In genomic region chr5:74536180-74536947, GRCm38 (mm10) we compare ENCODE assay signal across 8 mouse cellular contexts. TPM values are rescaled to one million over a fixed set of nuclear protein-coding genes. Genes with fewer than 3 reads are reported as not detected.
DNase-seq lines count a peak whose midpoint lies in the region; ATAC-seq lines count a peak whose summit lies in the region.

No protein-coding gene starts in this region.

- peak overlapping the region; percentile 95 for H3K4me3 ChIP-seq in kidney, embryonic 14.5 days (ENCODE audit: low read length)
- H3K4me3 ChIP-seq in hindbrain, embryonic 14.5 days (replicated peaks; ENCODE audit: low read length), result peak overlapping the region; percentile 53
- peak overlapping the region; percentile 68 for H3K4me3 ChIP-seq in midbrain, embryonic 16.5 days (ENCODE audit: low read depth, low read length)

- H3K9ac ChIP-seq in kidney, embryonic 14.5 days (ENCODE audit: low read depth, low read length), result peak overlapping the region; percentile 97
- H3K9ac ChIP-seq in hindbrain, embryonic 14.5 days, result peak overlapping the region; percentile 69
- H3K9ac ChIP-seq in midbrain, embryonic 16.5 days (ENCODE audit: low read depth, low read length), result peak overlapping the region; percentile 85

- H3K4me1 ChIP-seq in kidney, embryonic 14.5 days (ENCODE audit: control insufficient read depth, insufficient read depth, low read length), result peaks cover 10% of the 10 kb centered on the region
- H3K4me1 ChIP-seq in hindbrain, embryonic 14.5 days (replicated peaks; ENCODE audit: control insufficient read depth, insufficient read depth, low read length), result peaks cover 15% of the 10 kb centered on the region
- H3K4me1 ChIP-seq in midbrain, embryonic 16.5 days (ENCODE audit: control insufficient read depth, insufficient read depth, low read length), result peaks cover 18% of the 10 kb centered on the region

- 45% methylated on average over 12 of the region's 12 CpGs for WGBS in kidney, embryonic 14.5 days
- 48% methylated on average over 12 of the region's 12 CpGs for WGBS in hindbrain, embryonic 14.5 days
- WGBS in midbrain, embryonic 16.5 days, result 45% methylated on average over 12 of the region's 12 CpGs

- peaks cover 25% of the 10 kb centered on the region for H3K36me3 ChIP-seq in kidney, embryonic 14.5 days (ENCODE audit: control insufficient read depth, insufficient read depth, low read length)
- H3K36me3 ChIP-seq in hindbrain, embryonic 14.5 days (replicated peaks; ENCODE audit: control insufficient read depth, insufficient read depth), result no peaks in the 10 kb centered on the region
- H3K36me3 ChIP-seq in midbrain, embryonic 16.5 days (ENCODE audit: control insufficient read depth, insufficient read depth, low read length), result no peaks in the 10 kb centered on the region

- no peaks in the 10 kb centered on the region for H3K9me3 ChIP-seq in kidney, embryonic 14.5 days (ENCODE audit: control insufficient read depth, low read length)
- no peaks in the 10 kb centered on the region for H3K9me3 ChIP-seq in hindbrain, embryonic 14.5 days (ENCODE audit: control insufficient read depth, low read length)
- no peaks in the 10 kb centered on the region for H3K9me3 ChIP-seq in midbrain, embryonic 16.5 days (replicated peaks; ENCODE audit: control insufficient read depth, low read length, poor library complexity, severe bottlenecking)

- no peak for ATAC-seq in kidney, embryonic 14.5 days (ENCODE audit: low FRiP score, low TSS enrichment)
- ATAC-seq in hindbrain, embryonic 14.5 days (ENCODE audit: low FRiP score), result no peak
- no peak for ATAC-seq in midbrain, embryonic 16.5 days

- H3K4me2 ChIP-seq in kidney, embryonic 14.5 days (replicated peaks; ENCODE audit: low read depth, low read length), result peak overlapping the region; percentile 58
- peak overlapping the region; percentile 67 for H3K4me2 ChIP-seq in hindbrain, embryonic 14.5 days (replicated peaks)
- H3K4me2 ChIP-seq in midbrain, embryonic 16.5 days (ENCODE audit: low read length), result peak overlapping the region; percentile 70

- intact Hi-C loops in left cerebral cortex, postnatal 25 days (cut with DNase I), result loop anchor here (5.0 kb wide), 2 partner anchors 224 to 621 kb away; no protein-coding TSS in a partner anchor

- H3K27ac ChIP-seq in kidney, embryonic 14.5 days (ENCODE audit: low read depth, low read length), result no peak overlapping the region
- H3K27ac ChIP-seq in hindbrain, embryonic 14.5 days, result peak overlapping the region; percentile 87
- peak overlapping the region; percentile 92; the same call in 1 of the 2 replicates for H3K27ac ChIP-seq in midbrain, embryonic 16.5 days (ENCODE audit: low read length)

- H3K27me3 ChIP-seq in kidney, embryonic 14.5 days (ENCODE audit: control insufficient read depth, insufficient read depth, low read length), result no peaks in the 10 kb centered on the region
- no peaks in the 10 kb centered on the region for H3K27me3 ChIP-seq in hindbrain, embryonic 14.5 days (ENCODE audit: control insufficient read depth, insufficient read depth, low read length)
- H3K27me3 ChIP-seq in midbrain, embryonic 16.5 days (ENCODE audit: control insufficient read depth, insufficient read depth, low read depth, low read length), result no peaks in the 10 kb centered on the region

- no peak for DNase-seq in kidney, adult 11 months
- peak; percentile 5 for DNase-seq in R1 (ENCODE audit: low read depth, low spot score)
- DNase-seq in hindbrain, embryonic 14.5 days (ENCODE audit: low spot score), result no peak
- no peak for DNase-seq in embryo, embryonic 10.5 days (ENCODE audit: low spot score)
- DNase-seq in right cerebral cortex, postnatal 14 days, result no peak
- no peak for DNase-seq in left cerebral cortex, postnatal 25 days (ENCODE audit: low spot score in 2 of 2)

RNA-seq across cellular contexts. Expression of gene Fip1l1, which starts 1.1 kb away (rescaled TPM):
- 69.9 and 110 TPM in 2 replicates for polyA plus RNA-seq in kidney, embryonic 14.5 days (2014; fragmentation: Nextera tagmentation; extraction: Ambion mirVana)
- polyA plus RNA-seq in hindbrain, embryonic 14.5 days (2014; fragmentation: Nextera tagmentation; extraction: Ambion mirVana), result 68.7 and 72.0 TPM in 2 replicates
- 69.6 and 79.4 TPM in 2 replicates for polyA plus RNA-seq in midbrain, embryonic 16.5 days (2015; fragmentation: Nextera tagmentation; extraction: Ambion mirVana)
- total RNA-seq in left cerebral cortex, postnatal 25 days (2021), result 10 to 100 TPM; 58.8 to 59.8 TPM

RNA-seq across cellular contexts. Expression of gene Scfd2, which starts 4.8 kb away (rescaled TPM):
- 11.4 and 18.3 TPM in 2 replicates for polyA plus RNA-seq in kidney, embryonic 14.5 days (2014; fragmentation: Nextera tagmentation; extraction: Ambion mirVana)
- polyA plus RNA-seq in hindbrain, embryonic 14.5 days (2014; fragmentation: Nextera tagmentation; extraction: Ambion mirVana), result 18.8 and 19.4 TPM in 2 replicates
- polyA plus RNA-seq in midbrain, embryonic 16.5 days (2015; fragmentation: Nextera tagmentation; extraction: Ambion mirVana), result 18.1 and 21.5 TPM in 2 replicates
- 10 to 100 TPM; 27.9 to 28.1 TPM for total RNA-seq in left cerebral cortex, postnatal 25 days (2021)
